Mouse (Mus musculus) left cerebral cortex, adult 2 months (tissue): ENCODE results near the gene Dguok. TPM values are rescaled to one million over a fixed set of nuclear protein-coding genes. Genes with fewer than 3 reads are reported as not detected.

ENCODE experiments used
- DNase-seq, 2 experiments: peaks; one replicate each; pipeline ENCODE4 v3.0.0; 2021 to 2022; ENCODE audit warnings: low spot score in 2 of 2, mixed read lengths in 1 of 2; ENCODE audit errors: extremely low spot score in 1 of 2
- H3K27ac ChIP-seq: fragments of 200-600 bp; 2 replicates; pipeline ENCODE4 v1.8.1; 2022
- H3K4me3 ChIP-seq: fragments of 200-600 bp; 2 replicates; pipeline ENCODE4 v1.8.1; 2022
- CTCF ChIP-seq: fragments of 200-600 bp; IDR thresholded peaks from 2 replicates; pipeline ENCODE4 v1.8.1; 2022; ENCODE audit warnings: antibody characterized with exemption, mild to moderate bottlenecking, moderate library complexity
- intact Hi-C: fragments of 180-260 bp; cut with DNase I; formaldehyde crosslinking; loops from one replicate; pipeline ENCODE4 v1.15.1; 2025
- total RNA-seq, 2 experiments: library from RNA; stranded (reverse); gene quantifications; 2 replicates each; pipeline ENCODE4 v1.2.3; 2021

Gene Dguok
- total RNA-seq, 2 experiments from 2014 or later: 25.2 to 31.0 TPM

DNA sequence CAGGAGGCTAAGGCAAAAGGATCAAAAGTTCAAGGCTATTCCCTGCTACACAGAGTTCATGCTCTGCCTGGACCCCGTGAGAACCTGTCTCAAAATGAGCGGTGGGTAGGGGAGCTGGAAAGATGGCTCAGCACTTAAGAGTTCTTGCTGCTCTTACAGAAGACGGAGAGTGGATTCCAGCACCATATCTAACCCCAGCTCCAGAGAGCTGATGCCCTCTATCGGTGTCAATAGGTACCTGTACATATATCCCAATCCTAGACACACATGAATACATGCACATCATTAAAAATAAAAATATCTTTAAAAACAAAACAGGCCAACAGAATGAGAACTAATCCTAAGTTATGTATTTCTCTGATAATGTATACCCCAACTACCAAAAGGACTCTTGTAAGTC, 28.6 kb downstream of the Dguok start:
- intact Hi-C loops: no loop called here
- peak; percentile 31 for TF ChIP-seq CTCF
- no peak overlapping the region for H3K27ac ChIP-seq
- H3K4me3 ChIP-seq: no peak overlapping the region
- DNase-seq: no peak

DNA sequence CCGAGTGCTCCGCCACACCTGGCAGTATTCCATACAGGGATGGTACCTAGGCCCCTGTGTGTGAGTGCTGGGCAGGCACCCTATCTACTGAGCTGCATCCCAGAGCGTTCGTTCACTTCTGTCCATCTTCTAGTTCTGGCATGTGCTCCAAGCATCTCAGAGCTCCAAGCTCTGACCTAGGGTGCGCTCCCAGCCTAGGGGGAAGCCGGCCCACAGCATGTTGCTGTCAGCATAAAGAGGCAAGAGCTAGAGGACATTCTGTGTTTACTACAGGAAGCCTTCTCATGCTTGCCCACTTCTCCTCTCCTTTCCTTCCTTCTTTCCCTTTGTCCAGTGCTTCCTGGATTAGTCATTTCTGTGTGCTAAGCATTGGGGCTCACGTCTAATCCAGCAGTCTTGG, 31.3 kb downstream of the Dguok start:
- no peak overlapping the region for H3K27ac ChIP-seq
- intact Hi-C loops: no loop called here
- no peak for TF ChIP-seq CTCF
- DNase-seq: no peak
- H3K4me3 ChIP-seq: no peak overlapping the region

DNA sequence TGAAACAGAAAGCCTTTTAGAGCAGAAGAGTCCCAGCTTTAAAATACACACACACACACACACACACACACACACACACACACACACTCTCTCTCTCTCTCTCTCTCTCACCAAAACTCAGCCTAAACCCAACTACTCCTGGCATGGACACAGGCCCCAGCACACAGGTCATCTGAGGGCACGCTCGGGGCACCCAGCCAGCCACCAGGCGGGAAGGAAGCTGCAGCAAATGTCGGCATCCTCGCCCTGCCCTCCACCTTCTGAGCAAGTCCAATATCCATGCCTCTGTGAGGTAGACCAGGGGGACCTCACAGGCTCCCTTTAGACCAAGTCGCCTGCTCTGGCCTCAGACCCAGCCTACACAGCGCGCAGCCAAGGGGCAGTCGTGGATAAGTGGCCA, 33.5 kb downstream of the Dguok start:
- no peak for DNase-seq
- intact Hi-C loops: no loop called here
- H3K4me3 ChIP-seq: no peak overlapping the region
- H3K27ac ChIP-seq: no peak overlapping the region
- no peak for TF ChIP-seq CTCF

DNA sequence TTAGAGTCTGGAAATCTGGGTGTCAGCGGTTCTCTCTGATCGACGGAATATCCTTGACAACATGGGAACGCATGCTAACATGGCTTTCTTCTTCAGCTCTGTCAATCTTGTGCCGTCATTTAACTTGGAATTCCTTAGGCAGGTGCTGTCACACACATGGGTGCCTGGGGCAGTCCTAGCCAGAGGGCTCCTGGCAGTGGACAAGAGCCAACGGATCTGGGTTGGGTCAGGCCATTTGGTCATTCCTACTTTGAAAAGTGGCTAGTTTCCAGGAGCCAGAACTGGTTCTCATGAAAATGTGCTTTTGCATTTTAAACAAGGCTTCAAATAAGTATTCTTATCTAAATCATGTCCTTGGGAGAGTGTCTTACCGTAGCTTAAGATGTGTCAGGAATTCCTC, 35.0 kb downstream of the Dguok start:
- DNase-seq: no peak
- Histone ChIP-seq H3K27ac (no peak overlapping the region), H3K4me3 (no peak overlapping the region)
- intact Hi-C loops: no loop called here
- no peak for TF ChIP-seq CTCF

DNA sequence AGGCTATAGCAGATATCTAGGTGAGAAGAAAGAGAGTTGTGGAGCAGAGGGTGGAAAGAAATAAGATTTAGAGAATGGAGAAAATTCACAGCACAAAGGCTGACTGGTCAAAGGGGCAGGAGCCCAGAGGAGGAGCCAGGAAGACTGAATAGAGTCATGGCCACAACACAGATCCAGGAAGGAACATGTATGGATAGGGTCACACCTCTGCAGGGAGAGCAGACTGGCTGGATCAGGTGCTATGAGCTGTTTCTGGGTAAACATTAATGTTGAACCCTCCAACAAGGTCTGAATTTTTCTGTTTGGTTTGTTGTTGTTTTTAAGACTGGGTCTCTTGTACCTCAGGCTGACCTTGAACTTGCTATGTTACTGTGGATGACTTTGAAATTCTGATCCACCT, 42.8 kb downstream of the Dguok start:
- intact Hi-C loops: no loop called here
- no peak for TF ChIP-seq CTCF
- no peak overlapping the region for H3K27ac ChIP-seq

DNA sequence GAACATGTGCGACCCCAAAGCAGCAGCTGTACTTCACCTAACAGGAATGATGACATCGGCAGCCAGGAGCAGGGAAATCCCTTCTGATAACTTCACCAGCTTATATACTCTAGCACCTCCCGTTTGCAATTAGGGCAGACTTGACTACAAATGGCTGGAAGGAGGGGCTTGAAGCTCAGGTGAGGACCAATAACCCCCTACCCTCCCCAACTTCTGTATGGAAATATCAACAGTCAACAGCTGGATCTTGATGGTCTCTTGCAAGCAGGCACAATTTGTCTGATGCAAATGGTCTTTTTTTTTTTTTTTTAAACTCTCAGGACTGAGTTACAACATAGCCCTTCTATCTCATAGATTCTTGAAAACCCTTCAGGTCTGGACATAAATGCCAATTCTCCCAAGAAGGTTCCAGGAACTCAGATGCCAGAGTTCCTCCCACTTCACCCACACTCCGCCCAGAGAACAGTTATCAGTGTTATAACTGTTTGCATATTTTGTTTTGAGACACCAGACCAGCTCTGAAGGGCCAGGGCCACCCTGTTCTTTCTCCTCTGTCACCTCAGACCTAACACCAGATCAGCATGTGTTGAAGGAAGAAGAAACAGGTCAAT, 47.6 kb downstream of the Dguok start, which contains the start of gene Tet3:
Gene Tet3 (minus strand): TSS at position 51 of the 611 bp plus-strand sequence.
- no peak for TF ChIP-seq CTCF
- no peak within 1 kb of the TSS for H3K27ac ChIP-seq
- DNase-seq: no peak
- H3K4me3 ChIP-seq: no peak within 1 kb of the TSS
- intact Hi-C loops: loop anchor here (5.0 kb wide), 1 partner anchor 38 kb away; no protein-coding TSS in a partner anchor

More for the DNA sequence above, 42.8 kb downstream of the Dguok start:
- no peak overlapping the region for H3K4me3 ChIP-seq
- DNase-seq: no peak

DNA sequence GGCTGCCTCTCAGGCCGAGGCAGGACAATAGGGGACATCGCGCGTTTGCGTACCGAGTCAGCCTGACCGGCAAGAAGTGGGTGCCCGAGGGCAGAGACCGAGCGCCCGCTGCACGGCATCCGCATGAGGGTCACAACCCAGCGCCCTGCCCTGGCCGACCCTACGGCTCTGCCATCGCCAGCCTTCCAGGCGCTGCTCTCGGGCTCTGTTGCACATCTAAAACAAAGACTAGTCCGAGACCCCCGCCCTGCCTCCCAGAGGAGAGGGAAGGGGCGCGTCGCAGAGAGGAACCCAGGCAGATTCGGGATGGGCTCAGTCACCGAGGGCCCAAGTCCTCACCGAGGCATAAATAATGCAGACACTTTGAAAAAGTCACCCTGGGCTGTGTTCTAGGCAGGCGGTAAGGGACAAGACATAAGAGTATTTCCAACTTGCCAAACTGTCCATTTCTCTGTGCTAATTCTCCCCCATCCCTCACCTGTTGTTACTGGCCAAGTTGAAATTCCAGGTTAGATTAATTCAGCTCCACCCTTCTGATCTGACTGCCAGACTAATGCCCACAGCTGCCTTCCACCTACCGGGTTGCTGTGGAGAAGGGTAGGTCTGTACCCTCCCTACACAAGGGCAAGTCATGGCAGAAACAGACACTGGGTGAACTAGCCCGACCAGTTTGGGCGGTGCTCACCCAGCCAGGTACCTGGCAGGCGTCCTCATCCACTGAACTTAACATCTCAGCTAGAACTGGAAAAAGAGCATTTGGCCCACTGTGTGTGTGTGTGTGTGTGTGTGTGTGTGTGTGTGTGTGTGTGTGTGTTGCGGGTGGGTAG, 49.6 kb downstream of the Dguok start:
- intact Hi-C loops: loop anchor here (5.0 kb wide), 1 partner anchor 40 kb away; no protein-coding TSS in a partner anchor
- H3K27ac ChIP-seq: peak overlapping the region; percentile 70
- peak overlapping the region; percentile 67 for H3K4me3 ChIP-seq
- no peak for DNase-seq
- TF ChIP-seq CTCF: no peak

DNA sequence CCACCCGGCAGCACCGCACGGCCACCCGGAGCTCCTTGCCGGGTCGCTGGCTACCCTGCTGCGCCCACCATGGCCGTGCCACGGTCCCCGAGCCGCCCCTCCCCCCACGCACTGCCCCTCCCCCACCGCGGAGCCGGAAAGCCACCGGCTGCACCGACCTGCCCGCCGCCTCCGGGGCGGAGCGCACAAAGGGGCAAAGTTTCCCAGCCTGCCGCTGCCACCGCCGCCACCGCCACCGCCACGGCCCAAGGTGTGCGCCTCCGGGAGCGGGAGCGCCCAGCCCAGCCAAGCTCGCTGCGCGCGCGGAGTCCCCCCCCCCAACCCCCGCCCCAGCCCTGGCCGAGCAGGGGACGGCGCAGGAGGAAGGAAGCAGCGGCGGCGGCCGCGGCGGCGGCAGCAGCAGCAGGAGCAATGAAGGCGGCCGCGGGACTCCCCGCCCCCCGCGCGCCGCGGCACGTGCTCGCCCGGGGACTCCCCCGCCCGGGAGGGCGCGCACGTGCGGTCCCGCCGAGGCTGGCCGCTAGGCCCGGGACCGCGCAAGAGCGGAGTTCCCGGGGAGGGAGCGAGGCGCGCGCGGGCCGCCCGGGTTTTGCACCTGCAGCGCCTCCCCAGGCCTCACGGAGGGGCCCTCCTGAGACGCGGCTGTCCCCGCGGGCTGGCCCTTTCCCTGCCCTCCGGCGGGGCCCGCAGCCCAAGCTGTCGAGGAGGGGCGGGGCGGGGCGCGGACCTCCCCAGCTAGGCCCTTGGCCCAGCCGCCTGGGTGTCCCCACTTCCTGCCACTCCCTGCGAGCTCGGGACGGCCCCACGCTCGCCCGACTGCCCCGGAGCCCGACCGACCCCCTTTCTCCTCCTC, 50.4 kb downstream of the Dguok start:
- Histone ChIP-seq H3K4me3 (peak overlapping the region; percentile 67), H3K27ac (peak overlapping the region; percentile 70)
- intact Hi-C loops: loop anchor here (5.0 kb wide), 1 partner anchor 41 kb away; no protein-coding TSS in a partner anchor
- TF ChIP-seq CTCF: peak; percentile 25
- DNase-seq: peak; percentile 63 to 65

DNA sequence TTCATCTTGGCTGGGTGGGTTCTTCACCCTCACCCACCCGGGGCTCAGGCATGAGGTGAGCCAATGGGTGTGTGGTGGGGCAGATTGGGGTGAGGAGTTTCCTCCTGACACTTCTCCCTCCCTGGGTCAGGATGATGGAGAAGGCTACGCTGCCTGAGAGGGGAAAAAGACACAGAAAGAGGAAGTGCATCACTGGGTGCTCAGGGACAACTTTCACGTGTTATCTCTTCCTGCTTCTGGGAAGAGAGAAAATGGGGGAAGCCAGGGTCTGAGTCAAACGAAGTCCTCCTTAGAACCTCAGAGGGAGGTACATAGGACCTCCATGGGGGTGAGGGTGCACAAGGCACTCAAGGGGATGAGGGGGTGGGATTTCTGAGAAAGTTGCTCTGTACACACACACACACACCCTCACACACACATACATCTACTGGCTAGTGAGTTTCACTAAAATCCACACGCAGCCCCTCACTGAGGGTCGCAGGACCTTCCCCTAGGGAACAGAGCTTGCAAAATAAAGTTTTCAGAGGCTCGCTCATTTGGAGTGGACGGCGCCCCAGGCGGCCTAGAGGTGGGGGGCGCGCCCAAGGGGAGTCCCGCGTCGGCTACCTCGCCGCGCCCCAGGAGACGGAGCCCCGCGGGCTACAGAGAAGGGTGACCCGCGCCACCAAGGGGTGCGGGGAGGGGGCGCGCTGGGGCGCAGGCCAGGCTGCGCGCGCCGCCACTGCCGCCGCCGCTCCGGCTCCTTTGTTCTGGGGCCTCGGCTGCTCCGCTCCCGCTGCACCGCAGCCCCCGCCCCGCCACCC, 51.2 kb downstream of the Dguok start:
- no peak for DNase-seq
- Histone ChIP-seq H3K4me3 (peak overlapping the region; percentile 67), H3K27ac (peak overlapping the region; percentile 70)
- peak; percentile 1; the same call in 1 of the 2 replicates for TF ChIP-seq CTCF
- intact Hi-C loops: loop anchor here (5.0 kb wide), 1 partner anchor 42 kb away; no protein-coding TSS in a partner anchor

DNA sequence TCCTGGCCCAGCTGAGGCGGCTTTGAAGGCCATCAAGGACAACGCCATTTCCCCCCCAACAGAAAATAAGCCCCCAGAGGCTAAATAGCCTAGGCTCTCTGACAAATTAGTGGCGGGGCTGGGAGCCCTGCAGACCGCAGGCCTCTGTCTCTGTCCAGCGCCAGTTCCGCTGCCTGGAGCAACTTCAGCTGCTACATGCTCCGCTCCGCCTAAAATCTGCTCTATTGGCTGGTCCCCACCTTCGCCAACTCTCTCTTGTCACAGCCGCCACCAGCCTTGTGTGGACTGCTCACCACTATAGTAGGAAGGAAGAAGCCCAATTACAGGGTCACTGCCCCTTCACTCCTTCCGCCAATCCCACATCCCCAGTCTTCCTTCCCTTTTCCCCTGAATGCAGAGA, 53.1 kb downstream of the Dguok start:
- TF ChIP-seq CTCF: no peak
- Histone ChIP-seq H3K27ac (no peak overlapping the region), H3K4me3 (no peak overlapping the region)
- intact Hi-C loops: no loop called here
- no peak for DNase-seq
